Mouse (Mus musculus) liver, adult 2 months (tissue): ENCODE data around the gene Pou4f1. TPM values are rescaled to one million over a fixed set of nuclear protein-coding genes. Genes with fewer than 3 reads are reported as not detected.

Experiments
- DNase-seq: peaks from one replicate; pipeline ENCODE4 v3.0.0-alpha.2; 2011; ENCODE audit warnings: low read depth, low spot score; ENCODE audit errors: extremely low read depth
- H3K27ac ChIP-seq: fragments of 200-500 bp; replicated peaks from 2 replicates; pipeline ENCODE4 v1.5.1; 2012; ENCODE audit warnings: low read depth, mild to moderate bottlenecking, control low read depth, inconsistent platforms, low read length; ENCODE audit not compliant: insufficient read depth
- H3K27me3 ChIP-seq: fragments of 200-500 bp; 2 replicates; pipeline ENCODE4 v1.6.1; 2012; ENCODE audit warnings: mild to moderate bottlenecking, moderate library complexity, low read length, inconsistent platforms; ENCODE audit not compliant: control insufficient read depth, insufficient read depth
- H3K36me3 ChIP-seq: fragments of 200-500 bp; 2 replicates; pipeline ENCODE4 v1.6.1; 2012; ENCODE audit warnings: low read length, inconsistent platforms; ENCODE audit not compliant: control insufficient read depth, insufficient read depth
- H3K4me1 ChIP-seq: fragments of 200-500 bp; 2 replicates; pipeline ENCODE4 v1.6.1; 2011; ENCODE audit warnings: low read length; ENCODE audit not compliant: control insufficient read depth, insufficient read depth
- H3K4me3 ChIP-seq: fragments of 200-500 bp; 2 replicates; pipeline ENCODE4 v1.5.1; 2011; ENCODE audit warnings: low read depth, mild to moderate bottlenecking, control low read depth, low read length, moderate library complexity; ENCODE audit not compliant: insufficient read depth
- H3K79me2 ChIP-seq: fragments of 200-500 bp; 2 replicates; pipeline ENCODE4 v1.6.1; 2012; ENCODE audit warnings: inconsistent platforms, mild to moderate bottlenecking, low read length, moderate library complexity; ENCODE audit not compliant: control insufficient read depth, insufficient read depth
- H3K9ac ChIP-seq: fragments of 200-500 bp; 2 replicates; pipeline ENCODE4 v1.6.1; 2012; ENCODE audit warnings: low read depth, mild to moderate bottlenecking, control low read depth, inconsistent platforms, low read length
- CTCF ChIP-seq: fragments of 200-500 bp; IDR thresholded peaks from 2 replicates; pipeline ENCODE4 v1.5.1; 2011; ENCODE audit warnings: low read depth, low read length, control low read depth
- POLR2A ChIP-seq: fragments of 200-500 bp; IDR thresholded peaks from 2 replicates; pipeline ENCODE4 v1.6.1; 2011; ENCODE audit warnings: low read length, control low read depth; ENCODE audit not compliant: insufficient read depth; ENCODE audit errors: extremely low read depth
- WGBS: fragments of 180-500 bp; shearing (Covaris S2); methylation state at CpG from one replicate; pipeline ENCODE4 v1.1.7; 2018; 5-methylcytosine and 5-hydroxymethylcytosine counted together
- polyA plus RNA-seq: library from polyadenylated mRNA; depleted of rRNA; stranded (reverse); fragments of >200 nt; gene quantifications from 2 replicates; pipeline ENCODE4 v1.2.3, GENCODE M21; 2012; rRNA removed
- total RNA-seq: library from RNA; depleted of rRNA; stranded (reverse); fragments of >200 nt; gene quantifications from 2 replicates; pipeline ENCODE4 v1.2.3, GENCODE M21; 2014; rRNA removed

Gene Pou4f1
- total and polyA plus RNA-seq, 2 experiments = not detected

DNA sequence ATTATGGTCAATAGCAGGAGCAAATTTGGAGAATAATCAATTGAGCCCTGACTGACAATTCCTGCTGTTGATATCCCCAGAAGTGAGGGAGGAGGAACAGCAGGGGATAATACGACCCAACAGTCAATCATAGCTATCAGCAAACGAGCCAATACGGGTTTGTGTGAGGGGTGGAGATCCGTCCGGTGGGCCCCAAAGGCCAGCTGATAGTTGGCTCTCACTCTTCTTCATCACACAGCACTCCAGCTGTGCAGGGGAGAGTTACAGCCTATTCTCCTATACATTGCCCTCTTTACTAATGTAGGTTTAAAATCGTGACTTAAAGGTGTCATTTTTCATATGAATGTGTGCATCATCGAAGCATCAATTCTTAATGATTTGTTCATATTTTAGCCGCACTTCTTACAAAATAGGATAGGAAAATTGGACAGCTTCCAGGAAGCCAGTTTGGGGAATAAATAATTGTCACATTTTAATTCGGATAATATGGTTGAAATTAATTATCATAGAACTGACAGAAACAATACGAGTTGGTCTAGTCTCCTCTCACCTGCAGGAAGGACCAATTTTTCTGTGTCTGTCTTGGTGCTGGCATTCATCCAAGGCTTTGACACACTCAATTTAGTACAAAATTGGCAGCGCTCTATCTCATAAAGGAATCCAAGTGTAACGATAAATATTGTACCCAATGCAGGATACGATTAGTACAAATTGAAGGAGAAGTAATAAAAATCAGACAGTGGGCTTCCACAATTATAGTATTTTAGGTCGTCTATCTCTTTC lies 43.9 kb downstream of the Pou4f1 start:
- H3K27ac ChIP-seq = no peak overlapping the region
- H3K27me3 ChIP-seq = no peaks in the 10 kb centered on the region
- TF ChIP-seq CTCF (no peak), POLR2A (no peak)
- H3K36me3 ChIP-seq = no peaks in the 10 kb centered on the region
- no peak overlapping the region for H3K9ac ChIP-seq
- no peaks in the 10 kb centered on the region for H3K4me1 ChIP-seq
- no peaks in the 10 kb centered on the region for H3K79me2 ChIP-seq
- 73% methylated on average over 14 of the region's 14 CpGs for WGBS
- DNase-seq = no peak
- no peak overlapping the region for H3K4me3 ChIP-seq

Other genes starting within 250 kb of the Pou4f1 start
- 1.1 and 1.3 TPM in 2 replicates for gene Rnf219, start 54.6 kb upstream of the Pou4f1 start, total RNA-seq
- 0.45 and 0.57 TPM in 2 replicates for gene Rnf219, start 54.6 kb upstream of the Pou4f1 start, polyA plus RNA-seq